Mouse (Mus musculus) lung, embryonic 14.5 days (tissue): ENCODE data around the gene Duoxa1. TPM values are rescaled to one million over a fixed set of nuclear protein-coding genes. Genes with fewer than 3 reads are reported as not detected.

Experiments used
- ATAC-seq: fragments of 200-750 bp; cut with Nextera tagmentation; 2 replicates; pipeline ENCODE4 v1.8.0; 2017; ENCODE audit warnings: mild to moderate bottlenecking, moderate TSS enrichment, moderate library complexity; ENCODE audit not compliant: insufficient read depth
- DNase-seq: peaks from one replicate; pipeline ENCODE4 v3.0.0-alpha.2; 2015
- H3K27ac ChIP-seq: fragments of 300-500 bp; sonication (generic); 2 replicates; pipeline ENCODE4 v1.5.1; 2014; ENCODE audit warnings: low read depth, mild to moderate bottlenecking, moderate library complexity
- H3K27me3 ChIP-seq: fragments of 300-500 bp; sonication (generic); 2 replicates; pipeline ENCODE4 v1.6.1; 2014; ENCODE audit warnings: low read length, control low read depth; ENCODE audit not compliant: insufficient read depth
- H3K36me3 ChIP-seq: fragments of 300-500 bp; sonication (generic); 2 replicates; pipeline ENCODE4 v1.6.1; 2014; ENCODE audit warnings: control low read depth; ENCODE audit not compliant: insufficient read depth
- H3K4me1 ChIP-seq: fragments of 300-500 bp; sonication (generic); 2 replicates; pipeline ENCODE4 v1.6.1; 2014; ENCODE audit warnings: antibody characterized with exemption, control low read depth; ENCODE audit not compliant: insufficient read depth
- H3K4me2 ChIP-seq: fragments of 300-500 bp; sonication (generic); 2 replicates; pipeline ENCODE4 v1.6.1; 2014; ENCODE audit warnings: mild to moderate bottlenecking
- H3K4me3 ChIP-seq: fragments of 300-500 bp; sonication (generic); 2 replicates; pipeline ENCODE4 v1.5.1; 2014; ENCODE audit warnings: low read depth, low read length
- H3K9ac ChIP-seq: fragments of 300-500 bp; sonication (generic); 2 replicates; pipeline ENCODE4 v1.6.1; 2014
- H3K9me3 ChIP-seq: fragments of 300-500 bp; sonication (generic); 2 replicates; pipeline ENCODE4 v1.6.1; 2016; ENCODE audit warnings: low read depth, low read length, control low read depth
- CTCF ChIP-seq: IDR thresholded peaks from 2 replicates; pipeline ENCODE4 v1.5.1; 2016; ENCODE audit warnings: antibody characterized with exemption, low read depth
- WGBS: fragments of 180-500 bp; shearing (Covaris S2); extraction: QIAGEN DNeasy Blood & Tissue Kit; methylation state at CpG from one replicate; pipeline ENCODE4 v1.1.7; 2014; 5-methylcytosine and 5-hydroxymethylcytosine counted together
- polyA plus RNA-seq: library from polyadenylated mRNA; unstranded; fragments of >200 nt; fragmentation: Nextera tagmentation; extraction: Ambion mirVana; gene quantifications from 2 replicates; pipeline ENCODE4 v1.2.1, GENCODE M21; 2014

Gene Duoxa1
- polyA plus RNA-seq, 1 experiment from 2014 or later: not detected

DNA sequence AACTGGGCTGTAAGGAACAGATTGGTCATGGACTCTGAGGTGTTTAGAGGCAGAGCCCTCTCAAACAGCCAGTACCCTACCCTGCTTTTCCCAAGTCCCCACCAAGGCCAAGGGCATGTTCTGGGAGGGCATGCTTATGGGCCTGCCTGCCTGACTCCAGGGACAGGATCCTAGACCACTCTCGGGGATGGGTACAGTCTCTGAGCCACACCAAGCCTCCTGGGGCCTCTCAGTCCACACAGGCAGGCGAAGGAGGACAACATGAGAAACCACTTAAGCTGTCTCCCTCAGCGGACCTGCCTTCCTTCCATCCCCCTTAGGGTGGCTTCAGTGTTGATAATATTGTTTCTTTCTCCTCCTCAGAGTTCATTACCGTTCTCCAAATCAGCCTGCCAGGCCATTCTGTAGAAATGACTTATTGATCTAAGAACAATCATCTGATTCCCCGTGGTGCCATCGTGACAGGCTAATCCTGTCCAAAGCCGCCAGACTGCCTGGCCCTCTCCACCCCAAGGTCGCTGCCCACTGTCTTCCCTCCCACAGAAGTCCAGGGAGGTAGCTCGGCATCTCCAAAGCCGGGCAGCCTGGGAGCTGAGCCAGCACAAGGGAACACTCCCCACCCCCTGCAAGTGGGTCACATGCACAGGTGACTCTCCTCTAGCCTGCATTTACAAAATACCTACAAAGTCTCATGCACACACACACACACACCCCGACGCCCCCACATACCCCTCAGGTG lies 40.8 kb upstream of the Duoxa1 start:
- Histone ChIP-seq H3K4me3 (no peak overlapping the region), H3K9me3 (no peaks in the 10 kb centered on the region), H3K4me1 (no peaks in the 10 kb centered on the region), H3K36me3 (peaks cover 36% of the 10 kb centered on the region), H3K9ac (no peak overlapping the region), H3K27me3 (no peaks in the 10 kb centered on the region), H3K27ac (no peak overlapping the region), H3K4me2 (no peak overlapping the region)
- no peak for ATAC-seq
- DNase-seq: no peak
- no peak for TF ChIP-seq CTCF
- 68% methylated on average over 12 of the region's 12 CpGs for WGBS

- WGBS: 81% methylated on average over 8 of the region's 8 CpGs
- TF ChIP-seq CTCF: no peak
- Histone ChIP-seq H3K27me3 (no peaks in the 10 kb centered on the region), H3K36me3 (peaks cover 34% of the 10 kb centered on the region), H3K27ac (no peak overlapping the region), H3K9ac (no peak overlapping the region), H3K4me2 (no peak overlapping the region), H3K4me1 (no peaks in the 10 kb centered on the region), H3K4me3 (no peak overlapping the region), H3K9me3 (no peaks in the 10 kb centered on the region)
- ATAC-seq: no peak
- DNase-seq: no peak
Observed at GRCm38 (mm10) chr2:122353765-122354164, 40.2 kb upstream of the Duoxa1 start.

DNA sequence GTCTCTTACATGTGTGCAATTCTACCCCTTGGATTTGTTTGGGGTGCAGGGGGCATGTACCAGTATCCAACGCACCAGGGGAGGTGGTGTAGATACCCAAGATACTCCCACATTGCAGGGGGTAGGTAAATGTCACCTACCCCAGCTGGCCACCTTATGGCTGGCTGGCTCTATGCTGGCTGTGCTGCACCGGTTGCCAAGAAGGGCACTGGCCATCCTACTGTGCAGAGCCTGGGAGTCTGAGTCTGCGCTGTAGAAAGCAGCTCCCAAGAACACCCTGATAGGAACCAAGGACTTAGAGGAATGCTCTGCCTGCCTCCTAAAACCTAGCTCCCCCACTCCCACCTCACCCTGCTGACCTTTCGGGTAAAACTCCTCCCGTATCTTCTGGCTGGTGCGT lies 39.5 kb upstream of the Duoxa1 start:
- WGBS: 84% methylated on average over 6 of the region's 6 CpGs
- no peak overlapping the region for H3K27ac ChIP-seq
- ATAC-seq: no peak
- no peak for TF ChIP-seq CTCF
- H3K27me3 ChIP-seq: no peaks in the 10 kb centered on the region
- H3K4me3 ChIP-seq: no peak overlapping the region
- no peaks in the 10 kb centered on the region for H3K9me3 ChIP-seq
- no peak overlapping the region for H3K4me2 ChIP-seq
- H3K9ac ChIP-seq: no peak overlapping the region
- 0 out of 2 replicates have a peak, but pooled peaks cover 1% of the 10 kb centered on the region for H3K4me1 ChIP-seq
- peaks cover 34% of the 10 kb centered on the region for H3K36me3 ChIP-seq
- DNase-seq: no peak

- ATAC-seq (no peak), DNase-seq (peak; percentile 79)
- WGBS: 61% methylated on average over 4 of the region's 4 CpGs
- Histone ChIP-seq H3K9ac (no peak overlapping the region), H3K9me3 (no peaks in the 10 kb centered on the region), H3K36me3 (peaks cover 25% of the 10 kb centered on the region), H3K27ac (peak overlapping the region; percentile 19; the same call in 1 of the 2 replicates), H3K4me3 (no peak overlapping the region), H3K4me2 (no peak overlapping the region), H3K4me1 (0 out of 2 replicates have a peak, but pooled peaks cover 3% of the 10 kb centered on the region), H3K27me3 (no peaks in the 10 kb centered on the region)
- no peak for TF ChIP-seq CTCF
Observed at GRCm38 (mm10) chr2:122351931-122352329, 38.4 kb upstream of the Duoxa1 start.

DNA sequence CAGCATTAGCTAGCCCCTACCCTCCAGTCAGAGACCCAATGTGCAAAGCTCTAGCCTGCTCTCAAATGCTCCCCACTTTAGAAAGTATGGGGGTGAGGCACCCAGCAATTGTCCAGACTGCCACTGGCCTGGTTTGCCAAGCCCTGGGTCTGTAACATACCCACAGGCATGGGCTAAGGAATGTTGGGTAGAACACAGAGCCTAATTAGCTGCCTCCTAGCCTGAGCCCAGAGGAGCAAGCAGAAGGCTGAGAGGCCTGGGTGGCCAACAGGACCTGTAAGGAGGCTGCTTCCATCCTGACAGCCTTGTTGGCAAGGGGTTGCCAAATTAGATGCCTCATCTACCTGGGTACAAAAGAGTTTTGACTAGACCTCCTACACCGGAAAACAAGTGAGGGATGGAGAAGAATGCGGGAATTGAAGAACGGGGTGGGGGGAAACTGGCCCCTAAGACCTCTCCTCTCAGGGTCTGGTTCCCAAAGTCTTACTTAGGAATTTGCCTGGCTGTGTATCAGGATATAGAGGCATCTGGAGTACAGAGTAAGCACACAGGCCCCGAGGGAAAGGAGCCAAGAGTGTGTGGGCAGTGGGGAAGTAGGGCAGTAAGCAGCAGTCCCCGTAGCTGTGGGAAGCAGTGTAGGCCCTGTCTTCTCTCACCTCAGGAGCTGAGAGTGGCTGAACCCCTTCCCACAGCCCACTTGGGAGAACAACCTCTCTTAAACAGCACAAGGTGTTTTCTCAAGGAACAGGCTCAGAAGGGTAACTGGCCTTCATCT lies 37.8 kb upstream of the Duoxa1 start:
- Histone ChIP-seq H3K36me3 (peaks cover 20% of the 10 kb centered on the region), H3K4me2 (no peak overlapping the region), H3K4me3 (no peak overlapping the region), H3K9ac (no peak overlapping the region), H3K4me1 (0 out of 2 replicates have a peak, but pooled peaks cover 3% of the 10 kb centered on the region), H3K27ac (peak overlapping the region; percentile 19; the same call in 1 of the 2 replicates), H3K9me3 (no peaks in the 10 kb centered on the region), H3K27me3 (no peaks in the 10 kb centered on the region)
- DNase-seq (peak; percentile 25), ATAC-seq (no peak)
- no peak for TF ChIP-seq CTCF
- 77% methylated on average over 5 of the region's 5 CpGs for WGBS

DNA sequence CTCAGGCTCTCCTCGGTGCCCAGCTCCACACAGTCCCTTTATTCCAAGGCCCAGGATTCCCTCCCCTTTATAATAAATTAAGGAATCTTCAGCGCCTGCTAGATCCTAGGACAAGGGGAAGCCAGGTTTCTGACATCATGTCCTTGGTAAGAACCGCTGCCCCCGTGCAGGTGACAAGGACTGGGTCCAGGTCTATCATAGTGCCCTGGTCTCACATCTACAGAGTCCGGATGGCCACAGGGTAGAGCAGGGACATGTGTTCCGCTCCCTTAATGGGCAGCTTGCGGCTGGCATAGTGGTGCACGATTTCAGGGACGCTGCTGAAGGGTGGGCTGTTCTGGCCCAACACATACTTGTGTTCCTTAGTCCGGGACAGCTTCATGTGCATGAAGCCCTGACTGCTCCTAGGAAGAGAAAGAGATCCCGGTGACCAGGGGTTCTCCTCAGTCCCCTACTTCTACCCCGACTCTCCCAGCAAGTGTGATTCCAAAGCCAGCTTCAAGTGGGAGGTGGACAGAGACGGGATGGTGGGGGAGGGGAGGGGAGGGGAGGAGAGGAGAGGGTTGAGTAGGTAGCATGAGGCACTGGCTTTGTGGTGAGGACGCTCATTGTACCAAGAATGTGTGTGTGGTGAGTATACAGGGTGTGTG lies 35.7 kb upstream of the Duoxa1 start:
- peak overlapping the region; percentile 82 for H3K9ac ChIP-seq
- no peaks in the 10 kb centered on the region for H3K9me3 ChIP-seq
- 4% methylated on average over 14 of the region's 14 CpGs for WGBS
- H3K36me3 ChIP-seq: peaks cover 9% of the 10 kb centered on the region
- TF ChIP-seq CTCF: no peak
- H3K4me3 ChIP-seq: peak overlapping the region; percentile 57
- no peak for DNase-seq
- 0 out of 2 replicates have a peak, but pooled peaks cover 3% of the 10 kb centered on the region for H3K4me1 ChIP-seq
- peak overlapping the region; percentile 99 for H3K27ac ChIP-seq
- H3K27me3 ChIP-seq: no peaks in the 10 kb centered on the region
- H3K4me2 ChIP-seq: peak overlapping the region; percentile 77
- peak; percentile 57 for ATAC-seq
